Mouse (Mus musculus) MEL (cell line): Measurements from ENCODE around the gene Spag5. TPM values are rescaled to one million over a fixed set of nuclear protein-coding genes. Genes with fewer than 3 reads are reported as not detected.

Experiments
- DNase-seq: peaks from one replicate; pipeline ENCODE4 v3.0.0; 2011; ENCODE audit warnings: low read depth, low spot score
- H3K27ac ChIP-seq: 2 replicates; pipeline ENCODE4 v1.5.1; 2012; ENCODE audit warnings: low read depth, mild to moderate bottlenecking, control low read depth, low read length, moderate library complexity; ENCODE audit not compliant: control insufficient read depth
- H3K27me3 ChIP-seq, 2 experiments: fragments of 150-350 bp in 1 of 2; sonication (generic) in 1 of 2; 2 replicates each; pipeline ENCODE4 v1.6.1; 2012; ENCODE audit warnings: low read length in 2 of 2, mild to moderate bottlenecking in 2 of 2, improper control_type of control experiment in 1 of 2, moderate library complexity in 1 of 2; ENCODE audit not compliant: insufficient read depth in 2 of 2, control insufficient read depth in 1 of 2
- H3K36me3 ChIP-seq, 2 experiments: 2 replicates each; pipeline ENCODE4 v1.6.1; 2012 to 2014; ENCODE audit warnings: low read length in 2 of 2, improper control_type of control experiment in 1 of 2, inconsistent platforms in 1 of 2, mild to moderate bottlenecking in 1 of 2; ENCODE audit not compliant: insufficient read depth in 2 of 2, control insufficient read depth in 1 of 2
- H3K4me1 ChIP-seq, 2 experiments: fragments of 150-350 bp in 1 of 2; sonication (generic) in 1 of 2; 2 replicates each; pipeline ENCODE4 v1.6.1; 2012; ENCODE audit warnings: low read length in 2 of 2, improper control_type of control experiment in 1 of 2, mild to moderate bottlenecking in 1 of 2; ENCODE audit not compliant: insufficient read depth in 2 of 2, control insufficient read depth in 1 of 2
- H3K4me3 ChIP-seq, 2 experiments: fragments of 150-350 bp in 1 of 2; sonication (generic) in 1 of 2; 2 replicates each; pipeline ENCODE4 v1.5.1; 2012; ENCODE audit warnings: low read depth in 2 of 2, low read length in 2 of 2, mild to moderate bottlenecking in 2 of 2, moderate library complexity in 2 of 2, control low read depth in 1 of 2, improper control_type of control experiment in 1 of 2; ENCODE audit not compliant: control insufficient read depth in 1 of 2, insufficient read depth in 1 of 2
- H3K79me2 ChIP-seq: 2 replicates; pipeline ENCODE4 v1.6.1; 2012; ENCODE audit warnings: mild to moderate bottlenecking, low read length, moderate library complexity; ENCODE audit not compliant: control insufficient read depth, poor library complexity, insufficient read depth
- H3K9ac ChIP-seq: 2 replicates; pipeline ENCODE4 v1.6.1; 2012; ENCODE audit warnings: low read depth, mild to moderate bottlenecking, control low read depth, low read length, moderate library complexity; ENCODE audit not compliant: control insufficient read depth, poor library complexity, severe bottlenecking
- H3K9me3 ChIP-seq: fragments of 150-350 bp; sonication (generic); replicated peaks from 2 replicates; pipeline ENCODE4 v1.6.1; 2012; ENCODE audit warnings: mild to moderate bottlenecking, low read length, improper control_type of control experiment, moderate library complexity; ENCODE audit not compliant: insufficient read depth
- BHLHE40 ChIP-seq: IDR thresholded peaks from 2 replicates; pipeline ENCODE4 v1.6.1; 2012; ENCODE audit warnings: low read depth, mild to moderate bottlenecking, inconsistent platforms, low read length, improper control_type of control experiment, borderline replicate concordance
- ELF1 ChIP-seq: IDR thresholded peaks from 2 replicates; pipeline ENCODE4 v1.6.1; 2014; ENCODE audit warnings: low read depth, mild to moderate bottlenecking, inconsistent platforms, low read length, improper control_type of control experiment, moderate library complexity
- JUND ChIP-seq: IDR thresholded peaks from 2 replicates; pipeline ENCODE4 v1.6.1; 2011; ENCODE audit warnings: low read depth, mild to moderate bottlenecking, improper control_type of control experiment, low read length
- KAT2A ChIP-seq: conservative IDR thresholded peaks from 2 replicates; pipeline ENCODE4 v1.6.1; 2012; ENCODE audit warnings: low read depth, low read length, improper control_type of control experiment, inconsistent platforms
- MAX ChIP-seq: IDR thresholded peaks from 2 replicates; pipeline ENCODE4 v1.6.1; 2011; ENCODE audit warnings: low read length, improper control_type of control experiment
- MAZ ChIP-seq: IDR thresholded peaks from 2 replicates; pipeline ENCODE4 v1.6.1; 2012; ENCODE audit warnings: low read depth, mild to moderate bottlenecking, inconsistent platforms, low read length, improper control_type of control experiment
- MEF2A ChIP-seq: IDR thresholded peaks from 2 replicates; pipeline ENCODE4 v1.6.1; 2014; ENCODE audit warnings: low read depth, mild to moderate bottlenecking, inconsistent platforms, low read length, improper control_type of control experiment; ENCODE audit not compliant: poor library complexity, insufficient replicate concordance, severe bottlenecking; ENCODE audit errors: extremely low read depth
- MXI1 ChIP-seq: IDR thresholded peaks from 2 replicates; pipeline ENCODE4 v1.6.1; 2011; ENCODE audit warnings: mild to moderate bottlenecking, low read depth, low read length, improper control_type of control experiment
- MYC ChIP-seq: IDR thresholded peaks from 2 replicates; pipeline ENCODE4 v1.6.1; 2011; ENCODE audit warnings: low read depth, mild to moderate bottlenecking, low read length, improper control_type of control experiment, moderate library complexity
- NELFE ChIP-seq: IDR thresholded peaks from 2 replicates; pipeline ENCODE4 v1.6.1; 2011; ENCODE audit warnings: low read depth, low read length, improper control_type of control experiment
- POLR2A ChIP-seq, 2 experiments: IDR thresholded peaks; 2 replicates each; pipeline ENCODE4 v1.6.1; 2011 to 2012; ENCODE audit warnings: low read length in 2 of 2, mild to moderate bottlenecking in 2 of 2, control low read depth in 1 of 2, improper control_type of control experiment in 1 of 2, low read depth in 1 of 2, moderate library complexity in 1 of 2; ENCODE audit not compliant: control insufficient read depth in 1 of 2, insufficient read depth in 1 of 2, poor library complexity in 1 of 2
- POLR2AphosphoS2 ChIP-seq: IDR thresholded peaks from 2 replicates; pipeline ENCODE4 v1.6.1; 2011; ENCODE audit warnings: low read length, improper control_type of control experiment
- POLR2AphosphoS5 ChIP-seq: IDR thresholded peaks from 2 replicates; pipeline ENCODE4 v1.6.1; 2012; ENCODE audit warnings: low read depth, borderline replicate concordance, mild to moderate bottlenecking, inconsistent platforms, low read length, moderate library complexity, mixed read lengths
- SIN3A ChIP-seq: IDR thresholded peaks from 2 replicates; pipeline ENCODE4 v1.6.1; 2012; ENCODE audit warnings: low read length, improper control_type of control experiment, inconsistent platforms
- SMC3 ChIP-seq: IDR thresholded peaks from 2 replicates; pipeline ENCODE4 v1.6.1; 2011; ENCODE audit warnings: low read depth, low read length, improper control_type of control experiment
- TBP ChIP-seq: IDR thresholded peaks from 2 replicates; pipeline ENCODE4 v1.8.0; 2011; ENCODE audit warnings: low read depth, low read length, improper control_type of control experiment
- TCF12 ChIP-seq: IDR thresholded peaks from 2 replicates; pipeline ENCODE4 v1.6.1; 2014; ENCODE audit warnings: low read depth, mild to moderate bottlenecking, inconsistent platforms, low read length, improper control_type of control experiment, moderate library complexity
- UBTF ChIP-seq: IDR thresholded peaks from 2 replicates; pipeline ENCODE4 v1.6.1; 2012; ENCODE audit warnings: low read depth, mild to moderate bottlenecking, inconsistent platforms, low read length, improper control_type of control experiment, moderate library complexity, borderline replicate concordance; ENCODE audit not compliant: insufficient read depth
- USF1 ChIP-seq: IDR thresholded peaks from 2 replicates; pipeline ENCODE4 v1.6.1; 2014; ENCODE audit warnings: low read depth, mild to moderate bottlenecking, inconsistent platforms, low read length, improper control_type of control experiment, moderate library complexity
- ZKSCAN1 ChIP-seq: IDR thresholded peaks from 2 replicates; pipeline ENCODE4 v1.6.1; 2012; ENCODE audit warnings: low read depth, mild to moderate bottlenecking, inconsistent platforms, low read length, improper control_type of control experiment, moderate library complexity
- ZNF384 ChIP-seq: IDR thresholded peaks from 2 replicates; pipeline ENCODE4 v1.6.1; 2012; ENCODE audit warnings: low read depth, mild to moderate bottlenecking, inconsistent platforms, low read length, improper control_type of control experiment
- polyA plus RNA-seq, 2 experiments: library from polyadenylated mRNA; stranded (reverse) in 1 of 2; unstranded in 1 of 2; fragments of >175 nt in 1 of 2; fragments of >200 nt in 1 of 2; gene quantifications; 2 replicates each; pipeline versions ENCODE4 v1.2.1 to v1.2.4; 2012; ENCODE audit warnings: low replicate concordance in 2 of 2, low read depth in 1 of 2; ENCODE audit not compliant: insufficient read length in 2 of 2, insufficient read depth in 1 of 2, missing spikeins in 1 of 2
- total RNA-seq: library from RNA; depleted of rRNA; stranded (reverse); fragments of 300-350 nt; gene quantifications from 2 replicates; pipeline ENCODE4 v1.2.3, GENCODE M21; 2012

The Spag5 gene
- total and polyA plus RNA-seq, 3 experiments, result 40.1 to 274 (median 77.5) TPM

GRCm38 (mm10) chr11:78300917-78301316, 412 bp upstream of the Spag5 start (continued):
- TF ChIP-seq UBTF, result 0 out of 2 replicates have a peak, but pooled peaks have one; percentile 33
- no peak for TF ChIP-seq ZNF384
- TF ChIP-seq MXI1, result peak; percentile 78; the same call in 1 of the 2 replicates
- no peak for TF ChIP-seq TBP
- TF ChIP-seq USF1, result no peak
- TF ChIP-seq MYC, result peak; percentile 26; the same call in 1 of the 2 replicates
- TF ChIP-seq POLR2A (IDR thresholded peaks at IDR 0.05; ENCODE audit: control insufficient read depth in 1 of 2, insufficient read depth in 1 of 2, low read depth in 1 of 2, low read length in 2 of 2, poor library complexity in 1 of 2), result no peak
- TF ChIP-seq NELFE, result no peak
- no peak for TF ChIP-seq BHLHE40
- TF ChIP-seq ZKSCAN1, result no peak
- TF ChIP-seq MAX, result peak; percentile 51
- TF ChIP-seq JUND, result no peak

- H3K9ac ChIP-seq, result 0 out of 2 replicates have a peak overlapping the region, but pooled peaks have one; percentile 2
- H3K4me1 ChIP-seq, result peaks cover 16 to 17% of the 10 kb centered on the region in 2 experiments; a peak in 3 of 4 replicates
- no peaks in the 10 kb centered on the region for H3K9me3 ChIP-seq
- no peaks in the 10 kb centered on the region for H3K27me3 ChIP-seq
- no peak for DNase-seq
- peaks cover 45 to 49% of the 10 kb centered on the region in 2 experiments for H3K36me3 ChIP-seq
- H3K79me2 ChIP-seq, result peaks cover 41% of the 10 kb centered on the region
- TF ChIP-seq POLR2AphosphoS2, result no peak
- no peak for TF ChIP-seq MAX
- no peak for TF ChIP-seq MAZ
- TF ChIP-seq UBTF, result no peak
- TF ChIP-seq ZNF384, result no peak
- no peak for TF ChIP-seq MXI1
- no peak for TF ChIP-seq SMC3
- no peak for TF ChIP-seq TCF12
- TF ChIP-seq USF1, result no peak
- TF ChIP-seq SIN3A, result no peak
- TF ChIP-seq ELF1, result no peak
- no peak for TF ChIP-seq POLR2AphosphoS5
- TF ChIP-seq KAT2A, result no peak
- TF ChIP-seq JUND, result no peak
- no peak for TF ChIP-seq MEF2A
- no peak for TF ChIP-seq MYC
- H3K27ac ChIP-seq, result no peak overlapping the region
- no peak overlapping the region for H3K4me3 ChIP-seq
Observed at GRCm38 (mm10) chr11:78305272-78305671, 3.9 kb downstream of the Spag5 start.
